Mouse (Mus musculus): Measurements from ENCODE around the gene Erg28. TPM values are rescaled to one million over a fixed set of nuclear protein-coding genes. Genes with fewer than 3 reads are reported as not detected.

Erg28 gene
- total RNA-seq, 2 experiments from 2014 or later, result 60.5 to 63.5 TPM

DNA sequence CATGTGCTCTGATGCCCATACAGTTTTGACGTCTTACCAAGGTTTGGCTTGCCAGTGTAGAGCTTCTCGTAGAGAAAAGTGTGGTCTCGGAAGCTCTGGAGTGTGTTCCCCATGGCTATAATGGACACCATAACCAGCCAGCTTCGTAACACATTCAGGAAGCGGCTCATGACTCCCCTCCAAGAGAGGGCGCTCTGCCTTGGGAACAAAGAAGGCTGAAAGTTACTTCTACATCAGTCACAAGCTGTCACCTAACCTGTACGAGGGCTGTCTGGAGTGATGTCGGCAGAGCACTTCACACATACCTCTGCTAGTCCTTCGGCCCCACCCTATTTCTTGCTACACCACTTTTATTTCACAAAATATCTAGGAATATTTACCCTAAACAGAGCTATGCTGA is 2.3 kb downstream of the Erg28 start:
- no peak for DNase-seq (ENCODE audit: extremely low spot score in 1 of 2, low spot score in 1 of 2)

DNA sequence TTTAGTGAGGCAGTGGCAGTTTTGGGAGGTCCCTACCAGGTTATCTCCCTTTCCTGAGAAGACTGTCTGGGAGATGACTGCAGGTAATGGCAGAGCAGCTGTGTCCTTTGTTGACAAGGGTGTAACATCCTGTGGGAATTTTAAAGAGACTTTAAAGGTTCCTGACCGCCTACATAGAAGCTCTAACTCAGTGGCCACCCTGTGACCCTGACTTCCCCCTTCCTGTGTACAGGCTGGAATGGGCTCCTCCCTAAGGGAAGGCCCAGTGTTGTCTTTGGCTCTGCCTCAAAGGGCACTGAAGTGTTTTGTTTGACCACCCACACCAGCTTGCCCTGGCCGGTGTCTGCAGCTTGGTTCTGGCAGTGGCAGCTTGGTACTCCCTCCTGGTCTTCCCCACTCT is 10.8 kb downstream of the Erg28 start:
- DNase-seq (ENCODE audit: extremely low spot score in 1 of 2, low spot score in 1 of 2), result no peak

DNA sequence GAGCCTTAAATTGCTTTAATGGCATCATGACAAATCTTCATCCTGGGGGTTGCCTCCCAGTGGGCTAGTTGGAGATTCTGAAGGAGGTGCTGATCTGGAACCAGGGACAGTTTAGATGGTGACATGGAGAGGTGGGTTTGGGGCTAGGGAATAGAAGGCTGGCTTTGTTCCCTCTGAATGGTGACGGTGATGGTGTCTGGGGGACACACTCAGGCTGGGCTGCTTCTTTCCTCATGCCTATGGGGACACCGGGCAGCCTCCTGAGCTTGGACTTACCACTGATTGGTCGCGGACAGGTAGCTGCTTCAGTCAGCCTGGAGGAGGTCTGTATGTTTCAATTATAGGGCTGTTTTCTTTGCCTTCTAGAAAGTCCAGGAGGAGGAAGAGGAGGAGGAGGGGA is 12.7 kb downstream of the Erg28 start:
- no peak for DNase-seq (ENCODE audit: extremely low spot score in 1 of 2, low spot score in 1 of 2)

DNA sequence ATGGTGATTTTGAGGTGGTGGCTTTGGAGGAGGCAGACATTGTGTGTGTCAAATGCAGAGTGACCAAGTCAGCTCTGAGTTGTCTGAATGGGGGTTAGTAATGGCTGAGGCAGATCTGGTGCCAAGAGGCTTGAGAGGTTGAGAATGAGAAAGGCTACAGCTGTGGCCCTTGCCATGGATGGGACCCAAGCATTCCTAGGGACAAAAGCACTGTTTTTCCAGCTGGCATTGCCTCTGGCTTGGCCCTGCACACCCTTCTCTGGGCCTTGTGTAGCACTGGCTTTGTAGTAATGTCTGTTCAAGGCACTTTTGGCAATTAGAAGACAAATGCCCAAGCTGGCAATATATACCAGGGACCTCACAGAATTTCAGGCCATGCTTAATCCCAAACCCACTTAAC is 13.4 kb downstream of the Erg28 start:
- DNase-seq (ENCODE audit: extremely low spot score in 1 of 2, low spot score in 1 of 2), result no peak

DNA sequence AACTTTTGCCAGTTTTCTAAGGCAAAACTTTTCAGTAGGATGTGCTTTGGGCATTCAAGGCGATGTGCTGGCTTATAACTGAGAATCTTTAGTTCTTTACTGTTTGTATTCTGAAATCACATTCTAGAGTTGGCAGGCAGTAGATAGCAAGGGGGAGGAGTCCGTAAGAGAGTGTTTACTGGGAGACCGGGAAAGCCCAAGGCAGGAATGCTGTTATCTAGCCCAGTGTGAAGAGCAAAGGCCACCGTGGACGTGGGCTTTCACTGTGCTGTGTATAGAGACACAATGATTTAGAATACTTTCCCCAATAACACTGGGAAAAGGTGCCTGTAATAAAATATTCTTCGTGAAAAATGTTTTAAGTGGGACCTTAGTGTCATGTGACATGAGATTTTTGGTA is 14.6 kb downstream of the Erg28 start:
- DNase-seq (ENCODE audit: extremely low spot score in 1 of 2, low spot score in 1 of 2), result no peak

DNA sequence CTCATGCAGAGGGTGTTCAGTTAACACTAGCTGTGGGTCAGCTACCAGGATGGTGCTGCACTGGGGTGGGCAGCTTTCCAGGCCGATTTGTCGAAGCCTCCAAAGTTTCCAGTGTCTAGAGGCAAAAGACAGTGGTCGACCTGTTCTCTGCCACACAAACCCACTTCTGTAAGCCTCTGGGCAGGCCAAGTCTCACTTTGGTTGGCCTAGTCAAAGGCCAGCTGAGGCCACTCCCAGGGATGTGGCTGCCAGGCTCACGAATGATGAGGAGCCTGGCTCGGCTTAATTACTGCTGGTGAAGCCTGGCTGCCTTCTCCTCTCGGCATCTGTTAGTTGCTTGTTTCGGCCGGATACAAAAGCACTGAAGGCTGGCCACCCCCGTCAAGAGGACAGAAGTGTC is 24.3 kb downstream of the Erg28 start:
- no peak for DNase-seq (ENCODE audit: extremely low spot score in 1 of 2, low spot score in 1 of 2)

DNA sequence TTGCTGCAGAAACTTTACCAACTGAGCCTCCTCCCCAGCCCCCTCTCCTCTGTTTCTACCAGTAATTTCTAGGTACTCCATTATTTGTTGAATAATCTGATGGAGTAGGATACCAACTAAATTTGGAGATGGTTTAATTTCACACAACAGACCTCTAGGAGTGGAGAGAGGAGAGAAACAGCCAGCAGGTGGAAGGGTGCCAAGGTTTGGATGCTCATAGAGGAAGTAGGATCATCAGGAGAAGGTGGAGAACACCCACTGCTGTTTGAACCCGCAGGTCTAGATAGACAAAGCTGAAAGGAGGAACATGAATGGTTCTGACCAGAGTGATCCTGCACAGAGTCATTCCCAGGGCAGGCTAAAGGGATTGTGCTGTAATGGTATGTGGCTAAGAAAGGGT is 28.8 kb downstream of the Erg28 start:
- no peak for DNase-seq (ENCODE audit: extremely low spot score in 1 of 2, low spot score in 1 of 2)

DNA sequence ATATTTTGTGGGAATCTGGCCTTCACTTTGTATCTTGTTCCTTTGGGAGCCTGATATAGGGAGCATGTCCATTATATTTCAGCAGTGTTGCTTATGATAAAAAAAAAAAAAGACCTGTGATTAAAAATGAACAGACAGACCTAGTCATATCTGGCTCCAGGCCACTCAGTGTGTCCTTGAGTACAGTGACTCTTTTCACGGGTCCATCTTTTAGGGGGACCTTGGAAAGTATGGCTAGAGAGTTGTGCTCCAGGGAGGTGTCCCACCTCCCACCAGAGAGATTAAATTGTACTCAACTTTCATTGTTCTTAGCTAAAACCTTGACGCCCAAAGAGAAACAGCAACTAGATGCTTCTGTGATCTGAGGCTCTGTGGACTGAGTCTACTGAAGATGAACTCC is 30.3 kb downstream of the Erg28 start:
- DNase-seq (ENCODE audit: extremely low spot score in 1 of 2, low spot score in 1 of 2), result no peak

DNA sequence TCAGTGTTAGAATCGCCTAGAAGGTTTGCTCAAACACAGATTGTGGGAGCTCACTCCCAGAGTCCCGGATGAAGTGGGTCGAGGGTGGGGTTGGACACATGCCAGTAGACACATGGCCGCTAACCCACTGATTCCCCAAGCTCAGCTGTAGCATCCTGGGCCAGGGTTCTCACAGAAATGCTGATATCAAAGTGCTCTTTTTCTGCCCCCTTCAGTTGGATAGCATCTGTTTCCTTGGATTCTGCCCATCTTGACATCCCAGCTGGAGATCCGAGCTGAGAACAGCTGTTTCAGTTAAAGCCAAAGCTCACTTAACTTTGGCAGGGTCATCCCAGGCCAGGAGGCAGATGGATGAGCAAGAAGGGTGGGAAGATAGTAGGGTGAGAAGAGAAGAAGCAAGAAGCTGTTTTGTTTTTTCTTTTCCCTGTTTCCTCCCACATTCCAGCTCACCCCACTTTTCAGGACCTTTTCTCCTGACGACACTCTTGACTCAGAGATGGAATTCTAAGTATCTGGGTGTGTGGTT is 31.5 kb downstream of the Erg28 start:
- peak; percentile 15 to 37 for DNase-seq (ENCODE audit: extremely low spot score in 1 of 2, low spot score in 1 of 2)

DNA sequence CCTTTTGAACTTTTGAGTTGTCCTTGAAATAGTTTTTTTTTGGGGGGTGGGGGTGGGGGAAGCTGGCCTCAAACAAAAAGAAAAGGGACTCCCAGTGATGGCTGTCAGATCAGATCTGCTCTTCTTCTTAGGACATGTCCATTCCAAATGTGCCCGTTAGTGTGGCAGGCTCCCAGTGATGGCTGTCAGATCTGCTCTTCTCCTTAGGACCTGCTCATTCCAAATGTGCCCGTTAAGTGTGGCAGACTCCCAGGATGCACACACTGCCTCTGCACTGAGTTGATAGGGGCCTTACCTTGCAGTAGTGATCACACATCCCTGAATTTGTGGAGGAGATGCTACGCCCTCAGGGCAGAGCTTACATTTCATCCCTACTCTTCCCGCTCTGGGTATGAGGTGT is 32.2 kb downstream of the Erg28 start:
- no peak for DNase-seq (ENCODE audit: extremely low spot score in 1 of 2, low spot score in 1 of 2)

DNA sequence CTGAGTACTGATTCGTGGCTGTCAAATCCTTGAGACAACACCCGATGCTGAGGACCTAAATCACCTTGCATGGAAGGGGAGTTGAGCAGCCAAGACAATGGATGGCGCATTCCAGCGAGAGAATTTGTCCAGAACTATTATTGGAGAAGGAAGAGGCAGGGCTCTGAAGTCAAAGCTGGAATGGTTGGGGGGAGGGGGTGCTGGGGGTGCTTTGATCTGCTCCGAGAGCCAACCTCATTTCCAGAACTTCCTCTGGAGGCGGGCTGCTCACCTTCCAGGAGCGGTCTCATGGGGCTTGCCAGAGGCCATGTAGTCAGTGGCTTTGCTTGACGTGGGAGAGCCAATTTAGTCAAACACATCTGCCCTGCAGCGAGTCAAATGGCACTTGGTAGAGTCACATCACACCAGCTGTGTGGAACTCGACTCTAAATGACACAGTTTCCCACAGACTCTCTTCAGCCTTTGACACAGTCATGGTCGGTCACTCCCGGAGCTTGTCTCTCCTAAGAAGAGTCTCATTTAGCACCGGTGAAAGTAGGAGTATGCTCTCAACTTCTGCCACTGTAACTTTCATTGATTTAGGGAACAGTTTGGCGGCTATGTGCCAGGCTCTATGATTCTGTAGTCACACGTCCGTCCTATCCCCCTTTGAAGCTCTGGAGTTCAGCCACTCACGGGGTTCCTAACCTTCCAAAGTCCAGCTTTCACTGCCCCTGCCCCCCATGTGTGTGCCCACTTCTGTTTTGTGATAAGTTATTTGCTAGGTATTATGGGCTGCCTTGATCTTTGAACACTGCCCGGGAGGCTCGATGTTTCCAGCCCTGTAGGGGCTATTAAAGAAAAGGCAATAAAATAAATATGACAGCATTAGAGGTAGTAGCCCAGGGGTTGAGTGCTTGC is 39.2 kb downstream of the Erg28 start:
- no peak for DNase-seq (ENCODE audit: extremely low spot score in 1 of 2, low spot score in 1 of 2)

DNA sequence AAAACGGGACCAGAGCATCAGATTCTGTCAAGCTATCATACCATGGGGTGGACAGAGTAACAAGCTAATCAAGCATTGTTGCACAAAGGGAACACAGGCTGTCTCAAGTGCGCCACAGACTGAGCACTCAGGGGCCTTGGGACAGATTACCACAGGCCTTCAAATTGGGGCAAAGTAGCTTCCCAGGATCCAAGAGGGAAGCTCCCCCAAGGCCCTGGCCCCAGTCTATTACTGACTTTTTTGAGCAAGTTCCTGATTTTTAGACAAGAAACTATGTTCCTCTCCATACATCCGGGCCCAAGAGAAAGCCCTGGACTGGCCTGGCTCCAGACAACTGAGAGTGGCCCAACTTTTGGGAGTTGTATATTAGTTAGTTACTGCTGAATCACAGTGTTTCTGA is 42.7 kb downstream of the Erg28 start:
- DNase-seq (ENCODE audit: extremely low spot score in 1 of 2, low spot score in 1 of 2), result no peak

DNA sequence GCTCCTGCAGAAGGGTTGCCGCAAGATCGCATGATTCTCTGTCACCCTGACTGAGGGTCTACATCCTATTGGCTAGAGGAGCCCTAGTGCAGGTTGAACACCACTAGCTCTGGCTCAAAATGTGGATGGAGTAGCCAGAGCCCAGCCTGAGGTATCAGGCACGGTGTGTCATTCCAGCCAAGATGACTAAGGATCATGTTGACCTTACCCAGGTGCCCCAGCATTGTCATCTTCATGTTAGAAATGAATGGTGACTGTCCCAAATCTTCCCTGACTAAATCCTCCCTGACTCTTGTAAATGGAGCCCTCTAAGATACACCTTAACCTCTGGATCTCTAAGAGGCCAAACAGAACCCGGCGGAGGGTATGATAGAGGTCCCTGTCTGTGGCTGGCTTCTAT is 44.6 kb downstream of the Erg28 start:
- DNase-seq (ENCODE audit: extremely low spot score in 1 of 2, low spot score in 1 of 2), result no peak

DNA sequence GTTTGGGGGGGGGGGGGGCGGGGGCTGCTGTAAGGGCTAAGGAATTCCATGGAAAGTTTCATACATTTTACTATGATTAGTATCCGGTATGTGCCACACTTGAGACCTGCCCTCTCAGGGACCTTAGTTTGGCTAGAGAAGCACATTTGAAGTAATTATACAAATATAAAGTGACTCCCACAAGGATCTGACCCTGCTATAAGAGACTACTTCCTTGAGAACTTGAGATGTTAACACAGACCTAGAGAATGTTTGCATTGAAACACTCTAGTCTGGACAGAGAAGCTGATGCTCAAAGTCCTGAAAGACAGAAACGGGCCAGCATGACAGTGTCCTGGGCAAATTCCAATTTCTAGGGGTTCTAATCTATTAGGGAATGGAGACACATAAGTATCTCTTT is 45.4 kb downstream of the Erg28 start:
- DNase-seq (ENCODE audit: extremely low spot score in 1 of 2, low spot score in 1 of 2), result no peak

DNA sequence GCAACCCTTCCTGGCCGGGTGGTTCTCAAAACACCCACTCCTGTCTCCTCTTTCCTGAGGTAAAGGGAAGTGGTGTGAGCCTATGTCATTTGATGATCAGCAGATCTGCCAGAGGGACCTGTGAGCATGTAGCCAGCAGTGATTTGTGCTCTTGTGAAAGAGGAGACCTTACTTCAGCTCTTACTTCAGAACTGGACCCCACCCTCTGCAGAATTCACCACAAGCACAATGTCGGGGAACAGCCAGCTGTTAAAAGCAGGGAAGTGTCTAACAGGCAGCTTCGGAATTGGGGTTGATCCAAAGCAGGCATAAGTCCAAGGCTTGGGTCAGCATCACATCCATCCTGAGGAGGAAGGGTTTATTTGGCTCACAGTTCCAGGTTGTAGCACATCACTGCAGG is 53.0 kb downstream of the Erg28 start:
- no peak for DNase-seq (ENCODE audit: extremely low spot score in 1 of 2, low spot score in 1 of 2)

DNA sequence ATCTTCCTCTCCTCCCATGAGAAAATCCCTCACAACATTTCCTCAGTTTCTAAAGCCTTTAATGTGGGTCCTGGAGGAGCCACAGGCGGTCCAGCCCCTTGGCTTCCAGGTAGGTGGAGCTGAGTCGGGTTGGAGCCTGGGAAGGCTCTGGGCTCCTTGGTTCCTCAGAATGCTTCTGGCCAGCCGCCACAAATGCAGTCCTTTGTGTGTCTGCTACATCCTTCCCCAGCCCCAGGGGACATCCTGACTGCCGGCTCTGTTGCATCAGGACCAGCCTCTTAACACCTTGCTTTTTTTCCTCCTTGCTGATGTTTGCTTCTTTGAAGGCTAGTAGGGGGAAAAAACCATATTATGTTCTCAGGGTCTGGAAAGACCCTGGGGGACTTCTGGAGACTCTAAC is 56.6 kb downstream of the Erg28 start:
- no peak for DNase-seq (ENCODE audit: extremely low spot score in 1 of 2, low spot score in 1 of 2)

DNA sequence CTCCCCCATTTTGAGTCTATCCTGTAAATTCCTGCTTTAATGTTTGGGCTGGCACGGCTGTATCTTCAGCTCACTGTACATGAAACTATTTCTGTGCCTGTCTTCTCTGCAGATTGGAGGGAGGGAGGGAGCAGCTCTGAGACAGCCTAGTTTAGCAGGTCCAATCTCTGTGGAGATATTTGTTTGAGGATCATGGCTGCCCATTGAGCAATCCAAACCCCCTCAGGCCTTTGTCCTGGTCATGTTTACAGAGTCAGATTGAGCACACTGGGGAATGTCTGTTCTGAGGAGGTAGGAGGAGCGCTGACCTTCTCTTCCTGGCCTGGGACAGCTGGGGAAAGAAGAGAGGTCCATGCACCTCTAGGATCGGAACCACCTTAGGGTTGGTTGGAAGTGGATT is 58.1 kb downstream of the Erg28 start:
- no peak for DNase-seq (ENCODE audit: extremely low spot score in 1 of 2, low spot score in 1 of 2)

Other genes with a start within 250 kb of the Erg28 start
- 10 to 100 TPM; 40.6 to 42.3 TPM for gene Jdp2, start 225.5 kb downstream of the Erg28 start, total RNA-seq (2021)
- under 1 TPM; 0.30 to 0.40 TPM for gene Batf, start 137.9 kb downstream of the Erg28 start, total RNA-seq (2021)
- 1 to 10 TPM; 2.5 to 3.0 TPM for gene Flvcr2, start 78.0 kb downstream of the Erg28 start, total RNA-seq (2021)
- gene Ttll5, start 109 bp upstream of the Erg28 start, total RNA-seq (2021), result 10 to 100 TPM; 40.1 to 44.2 TPM